In the genomic region with DNA sequence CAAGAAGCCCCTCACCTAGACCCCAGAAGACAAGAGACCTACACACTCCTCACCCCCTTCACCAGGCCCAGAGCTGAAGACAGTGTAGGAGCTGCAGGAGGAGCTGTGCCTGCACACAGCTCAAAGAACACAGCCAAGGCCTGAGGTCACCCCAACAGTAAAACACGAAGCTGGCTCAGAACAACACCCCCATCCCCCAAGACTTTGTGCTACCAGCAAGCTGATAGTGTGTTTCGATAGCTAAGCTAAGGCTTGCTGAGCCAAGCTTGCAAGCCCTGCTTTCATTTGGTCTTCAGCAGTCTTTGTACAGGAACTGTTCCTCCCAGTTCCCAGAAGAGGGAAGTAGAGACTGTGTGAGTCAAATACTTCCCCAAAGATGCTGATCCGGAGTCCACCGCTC, we compare ENCODE assay signal across 11 mouse cellular contexts. TPM values are rescaled to one million over a fixed set of nuclear protein-coding genes. Genes with fewer than 3 reads are reported as not detected.
DNase-seq lines count a peak whose midpoint lies in the region; ATAC-seq and TF ChIP-seq lines count a peak whose summit lies in the region.
"Had no signal": no experiment of that assay in that cellular context is flagged by ENCODE, and none has a peak within 500 bp of the region (broad histone marks: within the 10 kb centered on the region; RNA-seq: fewer than 3 reads in every experiment).

No protein-coding gene starts in this region.

- intact Hi-C loops in heart, postnatal 14 days (cut with DNase I): no loop called here

- TF ChIP-seq POLR2A in liver, adult 2 months (IDR thresholded peaks at IDR 0.05; ENCODE audit: extremely low read depth, insufficient read depth, low read length): no peak

- no peaks in the 10 kb centered on the region for H3K4me1 ChIP-seq in liver, adult 2 months (ENCODE audit: control insufficient read depth, insufficient read depth, low read length)
- H3K4me1 ChIP-seq in liver, embryonic 11.5 days (replicated peaks; ENCODE audit: control insufficient read depth, insufficient read depth, low read length): peaks cover 9% of the 10 kb centered on the region
- no peaks in the 10 kb centered on the region for H3K4me1 ChIP-seq in embryonic facial prominence, embryonic 10.5 days
- H3K4me1 ChIP-seq: heart, embryonic 13.5 days; lung, embryonic 15.5 days had no signal

- H3K36me3 ChIP-seq in liver, adult 2 months (ENCODE audit: control insufficient read depth, insufficient read depth, low read length): no peaks in the 10 kb centered on the region
- no peaks in the 10 kb centered on the region for H3K36me3 ChIP-seq in liver, embryonic 11.5 days (ENCODE audit: control insufficient read depth, insufficient read depth, low read length)
- H3K36me3 ChIP-seq in embryonic facial prominence, embryonic 10.5 days (replicated peaks): peaks cover 7% of the 10 kb centered on the region
- H3K36me3 ChIP-seq: lung, embryonic 15.5 days had no signal

- no peak overlapping the region for H3K4me3 ChIP-seq in liver, adult 2 months (ENCODE audit: insufficient read depth, low read depth, low read length)
- no peak overlapping the region for H3K4me3 ChIP-seq in liver, embryonic 11.5 days (ENCODE audit: low read depth, low read length)
- H3K4me3 ChIP-seq in embryonic facial prominence, embryonic 10.5 days: no peak overlapping the region
- H3K4me3 ChIP-seq: heart, embryonic 13.5 days; lung, embryonic 15.5 days had no signal

- H3K27me3 ChIP-seq in liver, adult 2 months (ENCODE audit: control insufficient read depth, insufficient read depth, low read length): no peaks in the 10 kb centered on the region
- no peaks in the 10 kb centered on the region for H3K27me3 ChIP-seq in liver, embryonic 11.5 days (replicated peaks; ENCODE audit: control insufficient read depth, insufficient read depth, low read length)
- no peaks in the 10 kb centered on the region for H3K27me3 ChIP-seq in embryonic facial prominence, embryonic 10.5 days (replicated peaks; ENCODE audit: low read depth, poor library complexity, severe bottlenecking)
- H3K27me3 ChIP-seq: heart, embryonic 13.5 days; lung, embryonic 15.5 days had no signal

- TF ChIP-seq CTCF in liver, adult 2 months (IDR thresholded peaks at IDR 0.05; ENCODE audit: low read depth, low read length): no peak

- no peaks in the 10 kb centered on the region for H3K9me3 ChIP-seq in liver, embryonic 11.5 days (ENCODE audit: control insufficient read depth, low read length)
- no peaks in the 10 kb centered on the region for H3K9me3 ChIP-seq in embryonic facial prominence, embryonic 10.5 days
- H3K9me3 ChIP-seq: heart, embryonic 13.5 days; lung, embryonic 15.5 days had no signal

- no peak overlapping the region for H3K4me2 ChIP-seq in liver, embryonic 11.5 days
- H3K4me2 ChIP-seq: heart, embryonic 13.5 days; lung, embryonic 15.5 days had no signal

- peaks cover 9% of the 10 kb centered on the region; the same call in 1 of the 2 replicates for H3K79me2 ChIP-seq in liver, adult 2 months (ENCODE audit: control insufficient read depth, insufficient read depth, low read length)

- peak; percentile 42 for DNase-seq in adrenal gland, postnatal 14 days
- no peak for DNase-seq in adrenal gland, adult 2 months
- peak; percentile 44 for DNase-seq in liver, adult 2 months (ENCODE audit: extremely low read depth, low read depth, low spot score)
- no peak for DNase-seq in liver, embryonic 11.5 days (ENCODE audit: low spot score)
- DNase-seq in heart, postnatal 14 days: peak; percentile 12 to 32
- no peak for DNase-seq in yolk sac, embryonic 10.5 days (ENCODE audit: low spot score)
- DNase-seq in embryonic facial prominence, embryonic 10.5 days (ENCODE audit: low spot score): no peak
- DNase-seq: right cerebral cortex, postnatal 25 days had no signal

- no peak for ATAC-seq in liver, embryonic 11.5 days (replicated peaks; ENCODE audit: low FRiP score)
- peak; percentile 89 for ATAC-seq in megakaryocyte progenitor cell, adult 5-6 weeks (replicated peaks; ENCODE audit: poor library complexity)

- no peak overlapping the region; the same call in 1 of the 2 replicates for H3K27ac ChIP-seq in liver, adult 2 months (replicated peaks; ENCODE audit: insufficient read depth, low read depth, low read length)
- no peak overlapping the region for H3K27ac ChIP-seq in liver, embryonic 11.5 days (ENCODE audit: low read depth, low read length)
- no peak overlapping the region for H3K27ac ChIP-seq in embryonic facial prominence, embryonic 10.5 days (replicated peaks)
- H3K27ac ChIP-seq: heart, embryonic 13.5 days; lung, embryonic 15.5 days had no signal

- H3K9ac ChIP-seq in liver, adult 2 months (ENCODE audit: low read depth, low read length): no peak overlapping the region
- H3K9ac ChIP-seq in liver, embryonic 11.5 days (ENCODE audit: low read depth, low read length): no peak overlapping the region
- H3K9ac ChIP-seq: heart, embryonic 13.5 days; lung, embryonic 15.5 days had no signal

- 53% methylated on average over 4 of the region's 4 CpGs for WGBS in liver, adult 2 months
- WGBS in liver, embryonic 11.5 days: 52% methylated on average over 4 of the region's 4 CpGs
- WGBS in embryonic facial prominence, embryonic 10.5 days: 85% methylated on average over 4 of the region's 4 CpGs

RNA-seq across cellular contexts. Expression of a gene that starts 7.7 kb away (rescaled TPM):
- 22.5 and 24.4 TPM in 2 replicates for total RNA-seq in adrenal gland, postnatal 14 days (2021)
- 10 to 100 TPM; 26.3 to 29.5 TPM for total RNA-seq in adrenal gland, adult 2 months (2021)
- 3.7 and 4.3 TPM in 2 replicates for polyA plus RNA-seq in adrenal gland, adult 2 months (2012; rRNA removed)
- total RNA-seq in liver, adult 2 months (2014; rRNA removed): 5.4 and 5.6 TPM in 2 replicates
- 2.8 and 2.9 TPM in 2 replicates for polyA plus RNA-seq in liver, adult 2 months (2012; rRNA removed)
- 3.2 and 3.5 TPM in 2 replicates for polyA plus RNA-seq in liver, embryonic 11.5 days (2014; fragmentation: Nextera tagmentation; extraction: Ambion mirVana)
- total RNA-seq in heart, postnatal 14 days (2021): 10 to 100 TPM in 1 of 2 experiments, 1 to 10 TPM in 1; 9.7 to 10.1 TPM
- 3.6 and 5.5 TPM in 2 replicates for total RNA-seq in megakaryocyte progenitor cell, adult 5-6 weeks (2015)
- total RNA-seq in megakaryocyte progenitor cell, adult 5-6 weeks (2017): 9.9 and 11.3 TPM in 2 replicates
- polyA plus RNA-seq in embryonic facial prominence, embryonic 10.5 days (2016; fragmentation: Nextera tagmentation; extraction: Ambion mirVana): 6.2 and 6.4 TPM in 2 replicates

RNA-seq across cellular contexts. Expression of a gene that starts 46.8 kb away (rescaled TPM):
- 24.8 and 29.8 TPM in 2 replicates for total RNA-seq in adrenal gland, postnatal 14 days (2021)
- 10 to 100 TPM; 20.5 to 24.7 TPM for total RNA-seq in adrenal gland, adult 2 months (2021)
- 7.3 and 7.5 TPM in 2 replicates for polyA plus RNA-seq in adrenal gland, adult 2 months (2012; rRNA removed)
- 6.2 and 8.9 TPM in 2 replicates for total RNA-seq in liver, adult 2 months (2014; rRNA removed)
- 3.3 and 4.7 TPM in 2 replicates for polyA plus RNA-seq in liver, adult 2 months (2012; rRNA removed)
- polyA plus RNA-seq in liver, embryonic 11.5 days (2014; fragmentation: Nextera tagmentation; extraction: Ambion mirVana): 13.6 and 15.1 TPM in 2 replicates
- 10 to 100 TPM; 22.1 to 22.6 TPM for total RNA-seq in heart, postnatal 14 days (2021)
- total RNA-seq in megakaryocyte progenitor cell, adult 5-6 weeks (2015): 31.1 and 32.0 TPM in 2 replicates
- total RNA-seq in megakaryocyte progenitor cell, adult 5-6 weeks (2017): 20.0 and 24.1 TPM in 2 replicates
- 14.2 and 14.4 TPM in 2 replicates for polyA plus RNA-seq in embryonic facial prominence, embryonic 10.5 days (2016; fragmentation: Nextera tagmentation; extraction: Ambion mirVana)

RNA-seq across cellular contexts. Expression of a gene that starts 57.5 kb away (rescaled TPM):
- total RNA-seq in adrenal gland, postnatal 14 days (2021): 29.4 and 32.2 TPM in 2 replicates
- 10 to 100 TPM; 47.6 to 57.0 TPM for total RNA-seq in adrenal gland, adult 2 months (2021)
- 43.5 and 46.5 TPM in 2 replicates for polyA plus RNA-seq in adrenal gland, adult 2 months (2012; rRNA removed)
- total RNA-seq in liver, adult 2 months (2014; rRNA removed): 6.9 and 10.1 TPM in 2 replicates
- 8.4 and 14.2 TPM in 2 replicates for polyA plus RNA-seq in liver, adult 2 months (2012; rRNA removed)
- 6.3 and 8.0 TPM in 2 replicates for polyA plus RNA-seq in liver, embryonic 11.5 days (2014; fragmentation: Nextera tagmentation; extraction: Ambion mirVana)
- total RNA-seq in heart, postnatal 14 days (2021): 10 to 100 TPM; 15.8 to 16.7 TPM
- 14.0 and 14.9 TPM in 2 replicates for total RNA-seq in megakaryocyte progenitor cell, adult 5-6 weeks (2015)
- 16.7 and 22.1 TPM in 2 replicates for total RNA-seq in megakaryocyte progenitor cell, adult 5-6 weeks (2017)
- polyA plus RNA-seq in embryonic facial prominence, embryonic 10.5 days (2016; fragmentation: Nextera tagmentation; extraction: Ambion mirVana): 4.7 and 5.6 TPM in 2 replicates

RNA-seq across cellular contexts. Expression of a gene that starts 57.6 kb away (rescaled TPM):
- 9.3 and 10.6 TPM in 2 replicates for total RNA-seq in adrenal gland, postnatal 14 days (2021)
- 1 to 10 TPM; 8.2 to 9.3 TPM for total RNA-seq in adrenal gland, adult 2 months (2021)
- polyA plus RNA-seq in adrenal gland, adult 2 months (2012; rRNA removed): 3.7 and 5.2 TPM in 2 replicates
- 0.74 and 1.1 TPM in 2 replicates for total RNA-seq in liver, adult 2 months (2014; rRNA removed)
- polyA plus RNA-seq in liver, adult 2 months (2012; rRNA removed): 1.5 and 1.7 TPM in 2 replicates
- polyA plus RNA-seq in liver, embryonic 11.5 days (2014; fragmentation: Nextera tagmentation; extraction: Ambion mirVana): 45.2 and 45.9 TPM in 2 replicates
- total RNA-seq in heart, postnatal 14 days (2021): 1 to 10 TPM; 5.4 to 6.0 TPM
- total RNA-seq in megakaryocyte progenitor cell, adult 5-6 weeks (2015): 42.3 and 45.4 TPM in 2 replicates
- total RNA-seq in megakaryocyte progenitor cell, adult 5-6 weeks (2017): 5.6 TPM in 2 replicates
- 25.6 and 28.1 TPM in 2 replicates for polyA plus RNA-seq in embryonic facial prominence, embryonic 10.5 days (2016; fragmentation: Nextera tagmentation; extraction: Ambion mirVana)

Comparison
In these comparisons a context has a peak if more than half of its experiments do, and no peak if none do; other contexts are left out.
1. DNase-seq: peak in adrenal gland, postnatal 14 days (single experiment), liver, adult 2 months (single experiment) and heart, postnatal 14 days (2 of 2); none in adrenal gland, adult 2 months (single experiment), liver, embryonic 11.5 days (single experiment), yolk sac, embryonic 10.5 days (single experiment) and embryonic facial prominence, embryonic 10.5 days (single experiment).